Mouse (Mus musculus) gastrocnemius, postnatal 4 days (tissue): ENCODE results near the gene Arhgef10l. TPM values are rescaled to one million over a fixed set of nuclear protein-coding genes. Genes with fewer than 3 reads are reported as not detected.

Source experiments
- DNase-seq, 2 experiments: peaks; one replicate each; pipeline ENCODE4 v3.0.0; 2021 to 2022; ENCODE audit warnings: low spot score in 2 of 2, mixed read lengths in 2 of 2
- total RNA-seq, 2 experiments: library from RNA; stranded (reverse); gene quantifications; 2 replicates each; pipeline ENCODE4 v1.2.3; 2021

Arhgef10l gene
- total RNA-seq, 2 experiments from 2014 or later, result 53.6 to 54.6 TPM

DNA sequence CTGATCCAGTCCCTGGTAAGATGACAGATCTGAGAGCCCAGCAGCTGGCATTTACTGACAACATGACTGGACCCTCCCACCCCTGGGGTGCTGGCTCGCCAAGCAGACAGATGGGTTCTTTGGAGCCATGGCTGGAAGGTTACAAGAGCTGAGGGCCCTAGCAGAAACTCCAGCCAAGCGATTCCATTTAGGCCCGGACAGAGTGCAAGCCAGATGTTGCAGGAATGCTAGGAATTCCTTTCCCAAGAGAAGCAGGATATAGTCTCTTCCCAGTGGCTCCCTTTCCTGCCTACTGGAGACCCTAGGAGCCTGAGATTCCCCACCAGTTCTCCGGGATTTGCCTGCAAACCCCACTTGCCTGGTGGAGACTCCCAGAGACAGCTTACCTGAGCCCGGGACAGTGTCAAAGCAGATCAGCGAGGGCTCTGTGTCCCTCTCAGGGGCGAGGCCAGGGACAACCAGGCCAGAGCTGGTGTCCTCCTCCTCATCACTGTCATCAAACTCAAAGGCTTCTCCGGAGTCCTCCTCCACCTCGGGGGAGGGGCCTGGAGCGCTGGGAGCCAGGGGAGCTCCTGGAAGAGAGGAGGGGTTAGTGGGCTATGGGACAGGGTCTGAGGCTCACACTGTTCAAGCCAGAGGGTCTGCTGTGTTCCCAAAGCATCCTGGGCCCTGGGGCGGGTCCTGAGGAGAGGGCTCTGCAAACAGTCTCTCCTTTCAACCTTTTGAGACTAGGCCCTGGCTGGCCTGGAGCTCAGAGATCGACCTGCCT, 54.8 kb downstream of the Arhgef10l start:
- DNase-seq, result peak in 1 of 2 experiments; percentile 44

DNA sequence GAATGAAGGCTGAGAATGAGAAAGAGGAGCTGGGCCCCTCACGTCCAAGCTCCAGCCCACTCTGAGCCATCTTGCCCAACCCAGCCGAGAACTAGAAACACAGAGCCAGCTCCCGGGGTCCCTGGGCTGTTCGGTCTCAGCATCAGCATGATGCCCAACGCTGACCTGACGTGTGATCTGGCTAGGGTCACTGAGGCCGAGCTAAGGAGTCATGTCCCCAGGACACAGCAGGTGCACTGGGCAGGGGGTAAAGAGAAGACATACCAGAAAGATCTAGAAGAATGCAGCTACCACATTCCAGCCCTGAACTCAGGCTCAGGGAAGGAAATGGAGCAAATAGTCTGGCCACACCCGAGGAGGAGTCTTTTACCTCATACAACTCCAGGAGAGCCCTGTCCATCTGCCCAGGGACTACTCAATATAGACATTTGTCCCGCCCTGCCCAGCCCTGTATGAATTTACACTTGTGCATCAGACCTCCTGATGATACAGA, 57.5 kb downstream of the Arhgef10l start:
- no peak for DNase-seq

GRCm38 (mm10) chr4:140606779-140607178, 59.0 kb downstream of the Arhgef10l start:
- DNase-seq, result no peak

GRCm38 (mm10) chr4:140606197-140606596, 59.6 kb downstream of the Arhgef10l start:
- DNase-seq, result no peak

DNA sequence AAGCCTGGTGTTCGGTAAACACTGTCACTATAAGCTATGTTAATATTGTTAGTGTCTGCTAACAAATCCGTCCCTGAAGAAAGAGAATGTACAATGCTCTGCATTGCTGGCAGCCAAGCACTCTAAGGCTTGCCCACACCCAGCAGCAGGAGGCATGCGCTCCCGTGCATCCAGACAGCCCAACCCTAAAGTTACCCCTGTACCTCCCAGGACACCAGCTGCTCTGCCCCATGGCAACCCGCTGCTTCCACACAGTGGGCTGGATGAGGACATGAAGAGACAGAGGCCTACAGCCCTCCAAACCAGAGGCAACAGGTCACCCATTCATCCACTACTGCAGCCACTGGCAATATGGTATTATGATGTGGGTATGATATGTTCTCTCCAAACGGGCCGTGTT, 60.0 kb downstream of the Arhgef10l start:
- DNase-seq, result no peak

DNA sequence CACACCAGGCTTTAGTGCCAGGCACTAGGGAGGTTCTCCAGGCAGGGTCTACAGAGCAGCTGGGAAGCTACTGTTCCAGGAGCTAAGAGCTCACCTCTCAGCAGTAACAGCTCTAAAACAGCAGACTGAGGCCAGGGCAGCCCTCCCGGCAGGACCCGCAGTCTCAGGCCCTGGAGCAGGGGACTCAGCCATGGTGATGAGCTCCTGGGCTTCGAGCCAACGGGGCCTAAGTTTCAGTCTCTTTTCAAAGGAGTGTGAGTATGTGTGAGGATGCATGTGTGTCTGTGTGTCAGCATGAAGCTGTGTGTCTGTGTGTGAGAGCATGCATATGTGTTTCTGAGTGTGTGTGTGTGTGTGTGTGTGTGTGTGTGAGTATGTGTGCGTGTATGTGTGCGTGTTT, 60.6 kb downstream of the Arhgef10l start:
- DNase-seq, result peak in 1 of 2 experiments; percentile 67

GRCm38 (mm10) chr4:140604541-140604940, 61.3 kb downstream of the Arhgef10l start:
- no peak for DNase-seq

DNA sequence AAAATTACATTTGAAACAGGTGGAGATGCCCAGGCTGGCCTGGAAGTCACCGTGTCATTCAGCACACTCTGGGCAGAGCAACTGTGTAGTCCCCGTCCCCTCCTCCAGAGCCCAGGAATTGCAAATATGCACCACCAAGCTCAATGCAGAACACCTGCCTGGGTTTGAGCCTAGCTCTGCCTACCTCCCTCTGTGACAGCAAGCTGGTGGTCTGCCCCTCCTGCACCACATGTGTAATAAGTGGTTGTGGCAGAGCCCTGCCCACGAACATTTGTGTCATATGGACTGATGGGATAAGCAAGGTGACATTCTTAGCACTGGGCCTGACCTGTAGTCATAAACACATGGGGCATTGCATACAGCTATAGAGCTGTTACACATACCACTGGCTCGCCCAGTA, 63.8 kb downstream of the Arhgef10l start:
- DNase-seq, result no peak

DNA sequence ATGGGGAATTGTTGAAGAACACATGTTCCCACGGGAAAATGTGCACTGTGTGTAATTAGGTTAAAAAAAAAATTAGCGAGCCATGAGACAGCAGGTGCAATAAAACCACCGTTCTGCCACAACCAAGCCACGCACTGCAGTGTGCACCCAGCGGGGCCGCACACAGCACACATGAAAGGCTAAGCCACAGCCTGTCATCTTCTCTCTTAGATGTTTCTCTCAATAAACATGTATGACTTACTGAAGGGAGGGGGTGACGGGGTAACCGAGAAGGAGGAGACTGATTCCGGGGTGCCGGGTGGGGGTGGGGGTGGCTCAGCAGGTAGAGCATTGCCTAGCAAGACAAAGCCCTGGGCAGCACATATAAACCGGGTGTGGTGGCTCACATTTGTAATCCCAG, 64.7 kb downstream of the Arhgef10l start:
- DNase-seq, result no peak

DNA sequence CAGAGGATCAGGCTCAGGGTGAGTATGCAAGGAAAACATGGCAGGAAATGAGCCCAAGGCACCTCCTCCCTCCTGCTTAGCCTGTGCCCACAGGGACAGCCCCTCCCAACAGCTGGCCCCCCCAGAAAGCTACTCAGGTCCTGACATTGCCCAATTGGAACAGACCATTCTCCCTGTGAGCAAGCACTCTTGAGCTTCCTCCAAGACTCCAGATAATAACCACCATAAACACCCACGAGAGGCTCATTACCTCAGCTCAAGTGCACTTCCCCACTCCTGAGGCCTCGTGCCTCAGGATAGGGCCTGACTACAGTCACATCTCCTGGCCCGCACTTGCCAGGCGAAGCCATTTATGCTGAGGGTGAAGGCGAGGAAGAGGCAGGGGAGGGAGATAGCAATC, 67.0 kb downstream of the Arhgef10l start:
- DNase-seq, result no peak

DNA sequence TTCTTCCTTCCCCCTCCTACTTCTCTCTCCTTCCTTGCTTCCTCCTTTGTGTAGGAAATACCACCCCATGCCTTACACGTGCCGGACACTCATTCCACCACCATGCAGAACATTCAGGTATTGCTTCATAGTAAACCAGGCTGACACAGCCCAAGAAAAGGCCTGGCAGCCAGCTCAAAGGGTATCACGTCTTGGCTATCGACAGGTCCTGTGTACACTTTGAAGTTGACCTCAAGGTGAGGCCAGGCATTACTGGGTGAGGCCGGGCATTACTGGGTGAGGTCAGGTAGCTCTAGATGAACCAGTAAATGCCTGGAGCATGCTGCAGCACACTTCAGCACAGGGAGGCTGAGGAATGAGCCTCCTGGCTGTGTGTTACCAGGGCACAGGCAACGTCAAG, 67.9 kb downstream of the Arhgef10l start:
- no peak for DNase-seq

DNA sequence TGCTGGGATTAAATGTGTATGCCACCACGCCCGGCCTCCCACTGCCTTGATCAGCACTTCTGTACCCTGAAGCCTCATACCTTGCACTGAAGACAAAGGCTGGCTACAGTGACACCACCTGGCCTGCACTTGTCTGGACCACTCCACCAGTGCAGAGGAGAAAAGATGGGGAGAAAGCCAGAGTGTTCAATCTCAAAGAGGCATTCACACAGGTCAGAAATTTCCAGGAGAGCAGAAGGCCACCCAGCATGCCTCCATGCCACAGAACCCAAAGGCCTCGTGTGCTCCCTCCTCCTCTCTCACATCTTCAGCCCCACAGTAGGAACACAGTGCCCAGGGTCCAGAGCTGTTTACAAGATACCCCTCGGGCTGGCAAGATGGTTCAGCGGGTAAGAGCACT, 68.4 kb downstream of the Arhgef10l start:
- DNase-seq, result no peak

DNA sequence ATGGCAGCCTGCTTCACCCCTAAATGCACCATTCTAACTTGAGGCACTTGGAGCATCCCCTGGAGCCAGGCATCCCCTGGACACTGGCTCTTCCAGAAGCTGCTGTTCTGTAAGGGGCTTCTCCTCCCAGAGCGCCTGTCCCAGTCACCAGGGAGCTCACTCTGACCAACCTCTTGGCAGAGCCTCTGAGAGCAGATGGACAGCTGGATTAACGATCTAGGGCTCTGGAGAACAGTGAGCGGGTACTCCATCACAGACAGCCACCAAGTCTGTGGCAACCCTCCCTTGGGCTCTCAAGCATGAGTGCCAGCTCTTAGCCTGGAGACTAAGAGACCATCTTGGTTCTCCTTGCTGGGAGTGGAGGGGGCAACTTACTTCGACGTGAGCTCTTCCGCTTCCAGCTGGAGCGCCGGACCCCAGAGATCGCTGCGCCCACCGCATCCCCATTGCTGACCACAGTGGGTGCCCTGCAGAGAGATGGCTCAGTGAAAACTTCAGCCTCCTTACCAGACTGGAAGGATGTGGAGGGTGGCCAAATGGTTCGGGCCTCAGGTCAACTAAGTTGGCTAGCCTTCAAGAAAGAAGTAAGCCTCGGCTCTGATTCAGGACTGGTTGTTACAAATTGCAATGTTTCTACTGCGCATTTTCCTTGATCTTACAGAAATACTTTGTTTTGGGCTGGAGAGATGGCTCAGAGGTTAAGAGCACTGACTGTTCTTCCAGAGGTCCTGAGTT, 71.9 kb downstream of the Arhgef10l start:
- no peak for DNase-seq

GRCm38 (mm10) chr4:140592990-140593770, 72.6 kb downstream of the Arhgef10l start:
- DNase-seq, result no peak

DNA sequence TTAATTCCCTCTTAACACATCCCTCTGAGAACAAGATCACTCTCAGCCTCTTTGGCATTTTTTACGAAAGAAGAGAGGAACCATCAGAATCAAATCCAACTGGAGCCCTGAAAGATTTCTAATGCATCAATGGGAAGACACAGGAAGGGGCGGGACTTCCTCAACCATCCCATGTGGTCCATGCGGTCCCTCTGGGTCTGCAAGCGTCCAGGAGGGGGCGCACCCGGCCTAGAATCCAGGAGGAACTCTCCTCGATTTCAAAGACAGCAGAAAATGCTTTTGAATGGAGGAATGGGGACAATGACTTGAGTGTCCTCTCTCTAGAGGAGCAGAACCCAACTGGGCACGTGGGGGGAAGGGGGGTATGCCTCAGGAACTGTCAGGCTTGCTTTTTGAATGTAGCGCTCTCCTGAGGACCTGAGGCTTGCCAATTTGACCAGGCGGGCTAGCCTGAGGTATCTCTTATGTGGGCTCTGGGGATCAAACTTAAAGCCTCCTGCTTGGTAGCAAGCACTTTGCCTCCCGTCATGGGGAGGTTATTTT, 73.5 kb downstream of the Arhgef10l start:
- DNase-seq, result peak; percentile 82 to 90

- no peak for DNase-seq
These were observed 79.3 kb downstream of the Arhgef10l start for GRCm38 (mm10) chr4:140586478-140586877.

- DNase-seq, result no peak
These were observed 81.6 kb downstream of the Arhgef10l start for GRCm38 (mm10) chr4:140584240-140584639.

GRCm38 (mm10) chr4:140582390-140583088, 83.3 kb downstream of the Arhgef10l start:
- no peak for DNase-seq

- peak in 1 of 2 experiments; percentile 36 for DNase-seq
These were observed 84.0 kb downstream of the Arhgef10l start for GRCm38 (mm10) chr4:140581730-140582389.

- DNase-seq, result no peak
These were observed 84.5 kb downstream of the Arhgef10l start for GRCm38 (mm10) chr4:140581341-140581729.
